13 mouse cellular contexts compared by ENCODE assay signal in the genomic region with DNA sequence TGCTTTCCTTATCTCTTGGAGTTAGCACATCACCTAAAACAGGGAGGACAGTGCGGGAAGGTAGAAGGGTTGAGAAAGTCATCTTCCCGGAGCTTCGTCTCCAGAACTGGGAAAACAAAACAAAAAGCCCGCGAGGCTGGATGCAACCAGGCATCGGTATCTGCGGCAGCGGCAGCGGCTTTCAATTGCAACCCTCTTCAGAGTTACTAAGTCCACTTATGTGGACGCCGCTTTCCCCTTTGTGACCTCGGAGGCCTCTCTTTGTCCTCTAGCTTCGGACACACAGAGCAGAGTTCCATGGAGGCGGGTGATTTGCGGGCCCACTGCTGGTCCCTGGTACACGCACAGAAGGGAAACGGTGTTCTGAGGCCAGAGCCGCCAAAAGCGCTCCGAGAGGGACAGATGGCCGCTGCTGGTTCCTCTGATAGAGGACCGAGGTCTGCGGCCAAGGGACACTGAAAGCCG. TPM values are rescaled to one million over a fixed set of nuclear protein-coding genes. Genes with fewer than 3 reads are reported as not detected.
DNase-seq lines count a peak whose midpoint lies in the region; ATAC-seq and TF ChIP-seq lines count a peak whose summit lies in the region.
"Had no signal": no experiment of that assay in that cellular context is flagged by ENCODE, and none has a peak within 500 bp of the region (broad histone marks: within the 10 kb centered on the region; RNA-seq: fewer than 3 reads in every experiment).

No protein-coding gene starts in this region.

- H3K27ac ChIP-seq in heart, embryonic 12.5 days (ENCODE audit: poor library complexity, severe bottlenecking), result no peak overlapping the region
- no peak overlapping the region for H3K27ac ChIP-seq in testis, adult 2 months (ENCODE audit: control insufficient read depth, insufficient read depth, low read depth, low read length)
- H3K27ac ChIP-seq in hindbrain, embryonic 14.5 days, result no peak overlapping the region
- H3K27ac ChIP-seq in kidney, embryonic 14.5 days (ENCODE audit: low read depth, low read length), result no peak overlapping the region
- H3K27ac ChIP-seq: liver, embryonic 13.5 days had no signal

- H3K4me3 ChIP-seq in heart, embryonic 12.5 days, result peak overlapping the region; percentile 20; the same call in 1 of the 2 replicates
- H3K4me3 ChIP-seq in testis, adult 2 months (ENCODE audit: control insufficient read depth, low read depth, low read length), result peak overlapping the region; percentile 17
- H3K4me3 ChIP-seq in hindbrain, embryonic 14.5 days (replicated peaks; ENCODE audit: low read length), result peak overlapping the region; percentile 11; the same call in 1 of the 2 replicates
- H3K4me3 ChIP-seq in kidney, embryonic 14.5 days (ENCODE audit: low read length), result no peak overlapping the region
- H3K4me3 ChIP-seq: erythroblast, embryonic 14.5 days; liver, embryonic 13.5 days had no signal

- TF ChIP-seq POLR2A in testis, adult 2 months (IDR thresholded peaks at IDR 0.05; ENCODE audit: control insufficient read depth, low read depth, low read length), result no peak

- TF ChIP-seq CTCF in testis, adult 2 months (IDR thresholded peaks at IDR 0.05; ENCODE audit: control insufficient read depth, insufficient read depth, insufficient replicate concordance, low read depth, low read length), result no peak

- ATAC-seq in heart, embryonic 12.5 days (ENCODE audit: insufficient number of reproducible peaks, low FRiP score), result no peak
- ATAC-seq in hindbrain, embryonic 14.5 days (ENCODE audit: low FRiP score), result no peak
- ATAC-seq in kidney, embryonic 14.5 days (ENCODE audit: low FRiP score, low TSS enrichment), result no peak
- ATAC-seq: inflammation-experienced regulatory T-cells, adult 6 months had no signal

- no peaks in the 10 kb centered on the region for H3K9me3 ChIP-seq in heart, embryonic 12.5 days (replicated peaks)
- no peaks in the 10 kb centered on the region for H3K9me3 ChIP-seq in hindbrain, embryonic 14.5 days (ENCODE audit: control insufficient read depth, low read length)
- no peaks in the 10 kb centered on the region for H3K9me3 ChIP-seq in kidney, embryonic 14.5 days (ENCODE audit: control insufficient read depth, low read length)
- H3K9me3 ChIP-seq: liver, embryonic 13.5 days had no signal

- H3K4me2 ChIP-seq in heart, embryonic 12.5 days, result peak overlapping the region; percentile 31; the same call in 1 of the 2 replicates
- H3K4me2 ChIP-seq in hindbrain, embryonic 14.5 days (replicated peaks), result peak overlapping the region; percentile 33
- no peak overlapping the region for H3K4me2 ChIP-seq in kidney, embryonic 14.5 days (replicated peaks; ENCODE audit: low read depth, low read length)
- H3K4me2 ChIP-seq: liver, embryonic 13.5 days had no signal

- WGBS in heart, embryonic 12.5 days, result 1% methylated on average over 24 of the region's 24 CpGs
- under 1% methylated on average over 24 of the region's 24 CpGs for WGBS in hindbrain, embryonic 14.5 days
- 2% methylated on average over 24 of the region's 24 CpGs for WGBS in kidney, embryonic 14.5 days

- intact Hi-C loops in heart, postnatal 14 days (cut with DNase I), result no loop called here

- H3K4me1 ChIP-seq in heart, embryonic 12.5 days (replicated peaks), result peaks cover 27% of the 10 kb centered on the region
- peaks cover 25% of the 10 kb centered on the region for H3K4me1 ChIP-seq in testis, adult 2 months (ENCODE audit: control insufficient read depth, insufficient read depth, low read length)
- peaks cover 12% of the 10 kb centered on the region; the same call in 1 of the 2 replicates for H3K4me1 ChIP-seq in hindbrain, embryonic 14.5 days (replicated peaks; ENCODE audit: control insufficient read depth, insufficient read depth, low read length)
- H3K4me1 ChIP-seq in kidney, embryonic 14.5 days (ENCODE audit: control insufficient read depth, insufficient read depth, low read length), result peaks cover 17% of the 10 kb centered on the region

- H3K36me3 ChIP-seq in heart, embryonic 12.5 days, result no peaks in the 10 kb centered on the region
- H3K36me3 ChIP-seq in testis, adult 2 months (ENCODE audit: control insufficient read depth, insufficient read depth, low read length), result no peaks in the 10 kb centered on the region
- no peaks in the 10 kb centered on the region for H3K36me3 ChIP-seq in hindbrain, embryonic 14.5 days (replicated peaks; ENCODE audit: control insufficient read depth, insufficient read depth)
- H3K36me3 ChIP-seq in kidney, embryonic 14.5 days (ENCODE audit: control insufficient read depth, insufficient read depth, low read length), result no peaks in the 10 kb centered on the region
- H3K36me3 ChIP-seq: liver, embryonic 13.5 days had no signal

- H3K27me3 ChIP-seq in heart, embryonic 12.5 days (replicated peaks), result peaks cover 99% of the 10 kb centered on the region
- H3K27me3 ChIP-seq in testis, adult 2 months (ENCODE audit: control insufficient read depth, insufficient read depth, low read length), result no peaks in the 10 kb centered on the region; the same call in 1 of the 2 replicates
- peaks cover 94% of the 10 kb centered on the region for H3K27me3 ChIP-seq in hindbrain, embryonic 14.5 days (ENCODE audit: control insufficient read depth, insufficient read depth, low read length)
- H3K27me3 ChIP-seq in kidney, embryonic 14.5 days (ENCODE audit: control insufficient read depth, insufficient read depth, low read length), result peaks cover 96% of the 10 kb centered on the region

- no peak overlapping the region for H3K9ac ChIP-seq in heart, embryonic 12.5 days
- H3K9ac ChIP-seq in hindbrain, embryonic 14.5 days, result peak overlapping the region; percentile 32
- no peak overlapping the region for H3K9ac ChIP-seq in kidney, embryonic 14.5 days (ENCODE audit: low read depth, low read length)
- H3K9ac ChIP-seq: liver, embryonic 13.5 days had no signal

- no peak for DNase-seq in heart, postnatal 14 days
- no peak for DNase-seq in testis, postnatal 14 days (ENCODE audit: low spot score)
- DNase-seq in hindbrain, embryonic 14.5 days (ENCODE audit: low spot score), result no peak
- no peak for DNase-seq in adipocyte (ENCODE audit: low spot score)
- no peak for DNase-seq in spleen, postnatal 14 days (ENCODE audit: low spot score in 2 of 2)
- DNase-seq: liver, embryonic 13.5 days had no signal

RNA-seq across cellular contexts. Expression of gene En2, which starts 3.5 kb away (rescaled TPM):
- not detected in 2 replicates for polyA plus RNA-seq in heart, embryonic 12.5 days (2016; fragmentation: Nextera tagmentation; extraction: Ambion mirVana)
- not detected for total RNA-seq in heart, postnatal 14 days (2021)
- polyA plus RNA-seq in testis, adult 2 months (2012; rRNA removed), result 0.36 and 0.53 TPM in 2 replicates
- 0.07 and 0.98 TPM in 2 replicates for polyA plus RNA-seq in hindbrain, embryonic 14.5 days (2014; fragmentation: Nextera tagmentation; extraction: Ambion mirVana)
- 0.10 and 0.27 TPM in 2 replicates for polyA plus RNA-seq in kidney, embryonic 14.5 days (2014; fragmentation: Nextera tagmentation; extraction: Ambion mirVana)
- total RNA-seq: neutrophil, adult 5-6 weeks had no signal
- polyA plus RNA-seq: erythroblast, embryonic 14.5 days; inflammation-experienced regulatory T-cells, adult 6 months; liver, embryonic 13.5 days; thymus, postnatal 0 days had no signal
